Mouse (Mus musculus) myocyte (in vitro differentiated cells): Measurements from ENCODE around the gene Klra2.

Experiments used
- MYOG ChIP-seq, 3 experiments: IDR thresholded peaks; one replicate each; pipeline ENCODE4 v1.6.1; 2011; ENCODE audit warnings: control low read depth in 2 of 3, low read depth in 2 of 3, mild to moderate bottlenecking in 2 of 3; ENCODE audit not compliant: insufficient read length in 2 of 3, control insufficient read depth in 1 of 3, insufficient read depth in 1 of 3
- POLR2A ChIP-seq: IDR thresholded peaks from one replicate; pipeline ENCODE4 v1.6.1; 2011; ENCODE audit warnings: low read depth, mild to moderate bottlenecking, control low read depth, moderate library complexity; ENCODE audit not compliant: insufficient read length
- POLR2AphosphoS2 ChIP-seq: IDR thresholded peaks from one replicate; pipeline ENCODE4 v1.6.1; 2011; ENCODE audit warnings: low read depth, control low read depth; ENCODE audit not compliant: insufficient read length

DNA sequence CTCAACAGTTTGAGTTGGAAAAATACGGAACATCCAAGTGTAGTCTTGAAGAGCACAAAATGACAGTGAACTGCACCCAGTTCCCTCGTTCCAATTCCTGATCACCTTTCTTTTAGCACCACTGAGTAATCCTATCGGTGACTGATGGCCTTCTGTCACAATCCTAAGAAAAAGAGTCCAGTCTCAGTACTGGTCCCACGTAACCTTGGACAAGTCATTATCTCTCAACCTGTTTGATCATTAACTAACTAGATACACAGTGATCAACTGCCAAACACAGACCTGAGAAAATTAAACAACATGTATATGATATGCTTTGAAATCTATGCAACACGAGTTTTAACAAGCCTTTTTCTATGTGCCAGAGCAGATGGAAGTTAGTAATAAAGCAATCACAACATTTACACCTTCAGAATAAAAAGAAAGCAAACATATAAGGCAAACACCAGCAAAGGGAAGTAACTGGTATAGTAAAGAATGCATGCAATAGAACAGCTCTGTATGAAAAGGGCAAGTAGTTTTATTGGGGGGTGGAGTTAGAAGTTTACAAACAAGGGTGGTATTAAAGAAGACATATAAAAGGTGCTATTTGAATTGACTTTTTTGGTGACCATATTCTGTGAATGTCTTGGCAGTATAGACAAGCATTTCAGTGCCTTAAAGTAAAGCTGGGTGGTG lies 47.4 kb upstream of the Klra2 start:
- no peak for TF ChIP-seq MYOG (IDR thresholded peaks at IDR 0.05; ENCODE audit: control insufficient read depth in 1 of 3, insufficient read depth in 1 of 3, insufficient read length in 2 of 3, low read depth in 2 of 3)
- TF ChIP-seq POLR2A, result no peak
- no peak for TF ChIP-seq POLR2AphosphoS2
